Mouse (Mus musculus) megakaryocyte, embryonic 14.5 days (primary cell): ENCODE results near the gene Ooep. TPM values are rescaled to one million over a fixed set of nuclear protein-coding genes. Genes with fewer than 3 reads are reported as not detected.
"Not testable (repeated sequence)": the region's sequence is repeated elsewhere in the genome, so short reads cannot be mapped to it uniquely, and the experiment has no call there.

Experiments used
- H3K27me3 ChIP-seq: replicated peaks from 2 replicates; pipeline ENCODE3; 2012; ENCODE audit warnings: inconsistent platforms
- H3K36me3 ChIP-seq: replicated peaks from 2 replicates; pipeline ENCODE3; 2012; ENCODE audit warnings: low read length, inconsistent platforms, mixed read lengths
- H3K4me1 ChIP-seq: 2 replicates; pipeline ENCODE4 v1.6.1; 2012; ENCODE audit warnings: inconsistent platforms
- H3K4me3 ChIP-seq: replicated peaks from 2 replicates; pipeline ENCODE3; 2012; ENCODE audit warnings: moderate library complexity, mild to moderate bottlenecking, inconsistent platforms
- H3K9me3 ChIP-seq: 2 replicates; pipeline ENCODE4 v1.6.1; 2012; ENCODE audit warnings: inconsistent platforms
- FLI1 ChIP-seq: IDR thresholded peaks from 2 replicates; pipeline ENCODE4 v1.6.1; 2012; ENCODE audit warnings: low read length, inconsistent platforms, mixed read lengths
- GATA1 ChIP-seq: IDR thresholded peaks from 3 replicates; pipeline ENCODE4 v1.6.1; 2012; ENCODE audit warnings: mixed read lengths, low read length, inconsistent platforms, borderline replicate concordance
- polyA plus RNA-seq: library from polyadenylated mRNA; stranded (reverse); fragments of >175 nt; gene quantifications from 2 replicates; pipeline ENCODE4 v1.2.3, GENCODE M21; 2012; ENCODE audit warnings: low replicate concordance; ENCODE audit not compliant: insufficient read depth

Ooep gene
- polyA plus RNA-seq, 1 experiment, result not detected

GRCm38 (mm10) chr9:78368671-78369293 is 9.7 kb downstream of the Ooep start:
- Histone ChIP-seq H3K36me3 (no peaks in the 10 kb centered on the region), H3K27me3 (peaks cover 12% of the 10 kb centered on the region), H3K9me3 (no peaks in the 10 kb centered on the region), H3K4me1 (peaks cover 9% of the 10 kb centered on the region), H3K4me3 (no peak overlapping the region)
- TF ChIP-seq GATA1, result no peak
- TF ChIP-seq FLI1, result no peak

- not testable (repeated sequence) for H3K4me3 ChIP-seq, H3K36me3 ChIP-seq, H3K27me3 ChIP-seq, H3K9me3 ChIP-seq
- peaks cover 17% of the 10 kb centered on the region for H3K4me1 ChIP-seq
Observed at GRCm38 (mm10) chr9:78367959-78368358, 10.6 kb downstream of the Ooep start, which contains the start of gene Dppa5a. TSS of gene Dppa5a (minus strand) at chr9:78368177.

- no peak overlapping the region for H3K4me3 ChIP-seq
- peaks cover 23% of the 10 kb centered on the region for H3K4me1 ChIP-seq
- no peaks in the 10 kb centered on the region for H3K36me3 ChIP-seq
- TF ChIP-seq GATA1 (no peak), FLI1 (no peak)
- no peaks in the 10 kb centered on the region for H3K9me3 ChIP-seq
- peaks cover 4% of the 10 kb centered on the region for H3K27me3 ChIP-seq
Observed at GRCm38 (mm10) chr9:78365850-78366544, 12.5 kb downstream of the Ooep start.

GRCm38 (mm10) chr9:78364701-78365100 is 13.8 kb downstream of the Ooep start:
- Histone ChIP-seq H3K27me3 (peaks cover 3% of the 10 kb centered on the region), H3K9me3 (no peaks in the 10 kb centered on the region), H3K4me1 (peaks cover 23% of the 10 kb centered on the region), H3K4me3 (no peak overlapping the region), H3K36me3 (no peaks in the 10 kb centered on the region)
- TF ChIP-seq GATA1 (no peak), FLI1 (no peak)

- no peaks in the 10 kb centered on the region for H3K9me3 ChIP-seq
- TF ChIP-seq GATA1, result no peak
- no peak for TF ChIP-seq FLI1
- H3K4me3 ChIP-seq, result no peak overlapping the region
- peaks cover 5% of the 10 kb centered on the region for H3K27me3 ChIP-seq
- H3K4me1 ChIP-seq, result peaks cover 23% of the 10 kb centered on the region
- H3K36me3 ChIP-seq, result no peaks in the 10 kb centered on the region
Observed at GRCm38 (mm10) chr9:78363374-78363773, 15.2 kb downstream of the Ooep start.

GRCm38 (mm10) chr9:78360484-78360872 is 18.0 kb downstream of the Ooep start:
- no peak for TF ChIP-seq FLI1
- no peak for TF ChIP-seq GATA1
- Histone ChIP-seq H3K9me3 (no peaks in the 10 kb centered on the region; the same call in 1 of the 2 replicates), H3K4me3 (no peak overlapping the region), H3K27me3 (peaks cover 12% of the 10 kb centered on the region), H3K4me1 (peaks cover 20% of the 10 kb centered on the region), H3K36me3 (no peaks in the 10 kb centered on the region)

GRCm38 (mm10) chr9:78359750-78360483 is 18.6 kb downstream of the Ooep start:
- Histone ChIP-seq H3K9me3 (no peaks in the 10 kb centered on the region; the same call in 1 of the 2 replicates), H3K36me3 (no peaks in the 10 kb centered on the region), H3K4me1 (peaks cover 20% of the 10 kb centered on the region), H3K27me3 (peaks cover 17% of the 10 kb centered on the region), H3K4me3 (no peak overlapping the region)
- no peak for TF ChIP-seq GATA1
- no peak for TF ChIP-seq FLI1

- no peaks in the 10 kb centered on the region for H3K36me3 ChIP-seq
- peaks cover 11% of the 10 kb centered on the region for H3K4me1 ChIP-seq
- no peak overlapping the region for H3K4me3 ChIP-seq
- TF ChIP-seq FLI1, result no peak
- no peak for TF ChIP-seq GATA1
- H3K27me3 ChIP-seq, result peaks cover 21% of the 10 kb centered on the region
- no peaks in the 10 kb centered on the region; the same call in 1 of the 2 replicates for H3K9me3 ChIP-seq
Observed at GRCm38 (mm10) chr9:78358053-78358452, 20.5 kb downstream of the Ooep start.

- TF ChIP-seq FLI1 (no peak), GATA1 (no peak)
- Histone ChIP-seq H3K4me1 (peaks cover 12% of the 10 kb centered on the region), H3K36me3 (no peaks in the 10 kb centered on the region), H3K27me3 (peaks cover 28% of the 10 kb centered on the region), H3K4me3 (no peak within 1 kb of the TSS), H3K9me3 (no peaks in the 10 kb centered on the region; the same call in 1 of the 2 replicates)
Observed at GRCm38 (mm10) chr9:78355611-78356010, 22.9 kb downstream of the Ooep start, which contains the start of gene Gsta2. TSS of gene Gsta2 (minus strand) at chr9:78355788.
